Mouse (Mus musculus) urinary bladder, adult 2 months (tissue): ENCODE results near the gene Bri3. TPM values are rescaled to one million over a fixed set of nuclear protein-coding genes. Genes with fewer than 3 reads are reported as not detected.

Experiments
- DNase-seq: peaks from one replicate; pipeline ENCODE4 v3.0.0; 2022; ENCODE audit warnings: low spot score
- polyA plus RNA-seq: library from polyadenylated mRNA; depleted of rRNA; stranded (reverse); fragments of >200 nt; gene quantifications from 2 replicates; pipeline ENCODE4 v1.2.3, GENCODE M21; 2012; rRNA removed

The Bri3 gene
- polyA plus RNA-seq, result 138 and 144 TPM in 2 replicates

DNA sequence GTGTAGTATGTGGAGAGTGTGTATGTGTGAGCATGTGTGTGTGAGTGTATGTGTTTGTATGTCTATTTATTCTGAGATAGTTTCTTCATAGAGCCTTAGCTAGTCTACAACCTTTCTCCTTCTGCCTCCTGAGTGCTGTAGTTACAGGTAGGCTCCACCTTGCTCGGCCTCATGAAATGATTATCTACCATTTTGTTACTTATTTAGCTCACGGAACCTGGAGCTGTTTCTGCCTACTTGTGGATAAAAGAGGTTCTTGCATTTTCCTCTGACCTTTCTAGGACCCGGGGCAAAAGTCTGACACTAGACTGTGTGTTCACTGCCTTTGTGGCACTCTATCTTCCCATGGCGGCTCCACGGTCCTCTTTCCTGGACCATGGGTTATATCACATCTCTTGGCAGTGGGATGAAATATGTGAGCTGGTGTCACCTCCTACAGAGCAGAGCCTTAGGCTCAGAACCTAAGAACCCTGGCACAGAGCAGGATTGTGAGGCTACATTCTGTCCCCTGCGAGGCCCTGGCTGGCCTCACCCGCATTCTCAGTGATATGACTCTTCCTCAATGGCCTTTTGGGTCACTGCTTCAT lies at the start of gene Bri3:
TSS of gene Bri3 (plus strand) at position 537 of the 587 bp plus-strand sequence.
- DNase-seq, result no peak

DNA sequence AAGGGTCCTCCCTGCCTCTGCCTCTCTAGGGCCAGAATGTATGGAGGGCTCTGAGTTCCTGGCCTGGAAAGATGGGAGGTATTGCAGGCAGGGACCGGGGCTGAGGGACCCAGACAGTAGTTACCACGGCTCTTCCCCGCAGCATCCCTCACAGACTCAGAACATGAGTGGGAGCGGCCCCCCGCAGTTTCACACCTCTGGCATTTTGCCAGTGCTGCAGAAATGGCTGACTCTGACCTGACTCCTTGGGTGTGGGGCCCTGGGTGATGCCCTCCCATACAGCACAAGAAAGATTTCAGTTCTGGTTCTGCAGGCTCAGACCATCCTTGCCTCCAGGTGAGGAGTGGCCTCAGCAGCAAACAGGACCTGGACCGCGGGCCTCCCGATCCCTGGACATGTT lies 48.7 kb upstream of the Bri3 start:
- no peak for DNase-seq

DNA sequence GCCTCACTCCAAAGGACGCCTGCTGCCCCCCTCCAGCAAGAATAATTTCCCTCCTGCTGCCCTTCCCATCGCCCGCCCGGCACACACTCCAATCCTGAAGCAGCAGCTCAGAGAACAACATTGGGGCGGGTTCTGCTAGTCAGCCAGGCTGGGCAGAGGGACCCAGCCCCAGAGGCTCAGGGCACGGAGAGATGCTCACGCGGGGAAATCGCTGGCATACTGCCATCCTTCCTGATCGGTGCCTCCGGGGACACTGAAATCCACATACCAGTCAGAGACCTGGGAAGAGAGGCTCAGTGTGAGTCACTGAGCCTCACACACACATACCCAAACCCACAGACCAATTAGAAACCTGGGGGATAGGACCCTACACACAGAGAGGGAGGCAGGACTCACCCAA lies 43.6 kb upstream of the Bri3 start:
- no peak for DNase-seq

- DNase-seq, result no peak
Observed at GRCm38 (mm10) chr5:144202430-144202829, 41.8 kb upstream of the Bri3 start.

DNA sequence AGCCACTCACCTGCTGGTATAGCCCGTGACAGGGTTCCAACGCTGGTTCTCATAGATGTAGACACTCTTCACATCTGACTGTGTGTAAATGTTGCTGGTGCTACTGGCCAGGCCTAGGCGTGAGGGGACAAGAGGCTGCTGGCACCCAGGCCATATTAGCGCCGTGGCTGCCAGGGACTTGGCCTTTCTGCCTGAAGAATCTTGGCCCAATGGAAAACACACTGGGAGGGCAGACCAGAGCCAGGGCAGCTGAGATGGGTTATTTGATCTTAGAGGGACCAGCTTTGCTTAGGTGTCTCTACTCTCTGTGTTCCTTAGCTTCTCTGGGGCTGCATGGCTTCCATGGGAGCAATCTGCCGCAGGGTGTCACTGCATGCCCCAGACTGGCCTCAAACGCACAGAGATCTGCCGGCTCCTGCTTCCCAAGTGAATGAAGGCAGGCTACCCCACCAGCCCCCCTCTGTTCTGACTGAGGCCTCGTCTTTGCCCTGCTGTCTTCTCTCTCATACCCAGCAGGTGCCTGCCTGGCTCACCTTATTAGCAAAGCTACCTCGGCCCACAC lies 40.8 kb upstream of the Bri3 start:
- DNase-seq, result no peak

- DNase-seq, result no peak
Observed at GRCm38 (mm10) chr5:144204303-144204702, 39.9 kb upstream of the Bri3 start.

DNA sequence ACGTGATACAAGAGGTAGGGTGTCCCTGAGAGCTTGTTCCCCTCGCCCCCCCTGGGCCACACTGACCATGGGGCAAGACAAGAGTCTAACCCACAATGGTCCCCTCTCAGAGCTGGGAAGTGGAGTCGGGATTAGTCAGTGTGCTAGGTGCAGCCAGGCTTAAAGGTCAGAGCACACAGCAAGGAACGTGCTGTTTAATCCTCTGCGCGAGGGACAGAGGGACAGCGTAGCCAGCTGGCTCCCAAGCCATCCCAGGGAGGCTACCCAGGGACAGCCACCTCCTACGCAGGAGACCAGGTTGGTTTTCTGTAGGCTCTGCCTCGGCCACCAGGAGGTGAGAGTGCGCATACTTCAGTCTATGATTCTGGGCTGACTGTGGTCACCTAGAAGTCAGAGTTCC lies 39.3 kb upstream of the Bri3 start:
- DNase-seq, result no peak

DNA sequence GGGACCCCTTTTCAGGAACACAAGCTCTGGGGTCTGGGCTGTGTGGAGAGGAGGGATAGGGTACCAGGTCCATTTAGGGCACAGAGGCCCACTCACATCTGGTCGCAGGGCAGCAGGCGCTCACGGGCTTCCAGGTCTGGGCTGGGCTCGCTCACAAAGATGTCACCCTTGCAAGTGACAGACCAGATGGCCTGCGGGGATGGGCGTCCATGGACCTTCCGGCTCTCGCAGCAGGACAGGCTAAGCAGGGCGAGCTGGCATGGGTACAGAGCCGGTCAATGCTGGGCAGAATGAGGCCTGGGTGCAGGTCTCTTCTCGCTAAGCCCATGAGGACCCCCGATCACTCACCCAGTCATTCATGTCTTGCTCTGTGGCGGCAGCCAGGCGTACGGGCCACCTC lies 38.2 kb upstream of the Bri3 start:
- DNase-seq, result no peak

DNA sequence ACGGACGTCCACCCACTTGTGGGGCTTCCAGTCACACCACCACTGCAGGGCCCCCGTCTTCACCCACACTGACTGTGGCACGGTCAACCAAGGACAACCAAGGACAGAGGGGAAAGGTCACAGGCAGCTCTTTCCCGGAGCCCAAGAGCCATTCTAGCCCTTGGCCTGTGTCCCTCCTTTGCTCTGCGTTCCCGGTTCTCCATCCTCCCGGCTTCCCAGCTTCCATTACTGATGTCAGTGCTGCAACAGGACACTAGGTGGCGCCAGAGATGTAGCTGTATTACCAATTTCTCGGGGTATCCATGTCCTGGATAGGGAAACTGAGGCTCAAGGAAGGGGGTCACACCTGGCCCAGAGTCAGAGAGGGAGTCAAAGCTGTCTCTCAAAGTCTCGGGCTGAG lies 36.8 kb upstream of the Bri3 start:
- no peak for DNase-seq

- no peak for DNase-seq
Observed at GRCm38 (mm10) chr5:144214453-144214852, 29.8 kb upstream of the Bri3 start.

DNA sequence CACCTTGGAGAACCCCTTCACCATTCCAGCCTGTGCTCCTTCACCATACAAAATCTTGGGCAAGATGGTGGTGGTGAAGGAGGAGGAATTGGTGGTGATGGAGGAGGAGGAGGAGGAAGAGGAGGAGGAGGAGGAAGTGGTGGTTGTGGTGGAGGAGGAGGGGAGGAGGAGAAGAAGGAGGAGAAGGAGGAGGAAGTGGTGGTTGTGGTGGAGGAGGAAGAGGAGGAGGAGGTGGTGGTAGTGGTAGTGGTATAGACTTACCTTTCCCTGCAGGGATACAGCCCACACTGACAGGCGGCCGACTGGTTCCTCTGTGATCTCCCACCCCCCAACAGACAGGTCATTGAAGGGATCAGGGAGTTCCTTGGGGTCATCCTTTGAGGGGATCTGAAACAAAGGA lies 28.2 kb upstream of the Bri3 start:
- no peak for DNase-seq

DNA sequence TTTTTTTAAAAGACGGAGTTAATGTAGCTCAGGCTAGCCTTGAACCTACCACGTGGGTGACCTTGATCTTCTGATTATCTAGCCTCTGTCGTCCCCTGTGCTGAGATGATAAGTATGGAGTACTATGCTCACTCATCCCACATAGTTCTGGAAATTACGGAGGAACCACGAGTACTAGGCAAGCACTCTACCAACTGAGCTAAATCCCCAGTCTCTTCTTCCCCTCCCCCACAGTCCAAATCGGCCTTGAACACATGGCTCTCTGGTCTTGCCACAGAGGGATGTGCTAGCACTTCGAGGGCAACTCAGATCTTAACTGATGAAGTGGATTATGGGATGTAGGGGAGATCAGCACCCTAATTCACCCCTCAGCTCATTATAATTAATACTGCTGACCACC lies 26.2 kb upstream of the Bri3 start:
- no peak for DNase-seq

DNA sequence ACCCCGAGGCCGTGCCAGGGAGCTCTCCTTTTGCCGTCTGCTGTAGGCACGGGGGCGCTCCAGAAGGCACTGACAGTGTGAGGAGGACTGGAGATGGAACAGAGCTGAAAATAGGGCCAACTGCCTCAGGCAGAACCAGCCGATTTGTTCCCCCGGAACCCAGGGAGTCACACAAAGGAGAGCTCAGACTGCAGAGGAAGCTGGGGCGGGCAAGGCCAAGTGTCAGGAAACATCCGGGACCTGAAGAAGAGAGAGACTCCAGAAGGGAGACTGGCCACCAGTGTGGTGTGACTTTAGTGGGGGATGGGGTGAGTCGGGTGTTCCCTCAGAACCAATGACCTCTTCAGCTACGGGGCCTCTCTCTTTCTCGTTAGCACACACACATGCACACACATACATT lies 24.9 kb upstream of the Bri3 start:
- no peak for DNase-seq

- DNase-seq, result no peak
Observed at GRCm38 (mm10) chr5:144219936-144220335, 24.3 kb upstream of the Bri3 start.

DNA sequence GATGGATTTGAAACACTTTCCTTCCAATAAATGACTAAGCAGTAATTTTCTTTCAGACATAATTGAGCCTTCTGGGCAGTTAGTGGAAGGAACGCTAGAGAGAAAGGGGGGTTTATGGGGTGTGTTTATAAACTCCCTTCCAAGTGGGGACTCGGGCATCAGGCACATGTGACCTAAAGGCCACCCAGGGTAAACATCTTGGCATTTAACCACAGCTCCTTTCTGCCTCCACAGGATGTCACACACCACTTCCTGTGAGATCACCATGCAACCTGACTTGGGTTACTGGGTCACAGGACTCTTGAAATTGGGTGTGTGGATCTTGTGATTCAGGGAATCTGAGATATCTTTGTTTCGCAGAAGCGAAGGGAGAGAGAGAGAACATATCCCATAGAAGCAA lies 22.9 kb upstream of the Bri3 start:
- DNase-seq, result no peak

DNA sequence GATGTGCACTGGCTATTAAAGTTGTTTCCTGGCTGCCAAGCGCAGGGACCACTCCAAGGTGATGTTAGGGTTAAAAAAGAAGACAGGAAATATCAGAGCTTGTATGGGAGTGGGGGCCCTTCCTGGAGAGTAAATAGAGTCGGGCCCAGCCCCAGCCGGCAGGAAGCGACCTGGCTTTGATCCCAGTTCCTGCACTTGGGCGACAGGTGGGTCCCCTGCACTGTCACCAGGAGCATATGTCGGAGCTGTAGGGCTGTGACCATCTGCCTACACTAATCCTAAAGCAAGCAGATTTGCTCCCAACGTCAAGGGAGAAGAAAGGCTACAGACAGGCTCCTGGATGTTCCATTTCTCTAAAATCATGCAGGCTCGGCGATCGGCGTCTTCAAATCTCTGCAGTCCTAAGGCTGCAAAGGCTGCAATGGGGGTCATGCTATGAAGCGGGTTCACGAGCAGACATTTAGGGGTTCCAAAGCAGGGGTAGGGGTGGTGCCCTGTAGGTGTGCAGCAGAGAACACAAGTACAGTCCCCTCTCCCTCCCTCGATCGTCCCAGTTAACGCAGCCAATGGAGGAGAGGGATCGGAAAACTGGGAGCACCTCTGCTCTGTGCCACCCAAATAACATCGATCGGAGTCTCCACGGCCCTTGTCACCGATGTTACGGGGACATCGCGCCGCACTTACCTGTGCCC lies 21.3 kb upstream of the Bri3 start:
- DNase-seq, result no peak

DNA sequence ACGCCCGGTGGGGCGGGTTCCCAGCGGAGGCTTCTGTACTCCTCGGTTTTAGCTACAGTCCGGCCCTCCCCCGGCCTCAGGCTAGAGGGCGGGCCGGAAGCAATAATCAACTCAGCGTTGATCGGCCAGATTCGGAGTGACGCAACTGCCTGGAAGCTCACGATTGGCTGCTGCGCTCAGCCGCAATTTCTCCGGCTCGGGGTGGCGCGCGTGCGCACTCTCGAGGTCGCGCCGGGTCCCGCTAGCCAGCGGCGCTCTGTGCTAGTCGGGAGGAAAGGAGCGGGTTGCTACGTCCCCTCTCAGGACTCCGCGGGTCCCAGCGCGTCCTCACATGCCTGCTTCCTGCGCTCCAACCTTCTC lies 20.8 kb upstream of the Bri3 start, which contains the start of gene Tecpr1:
TSS of gene Tecpr1 (minus strand) at position 113 of the 360 bp plus-strand sequence.
- peak; percentile 87 for DNase-seq

DNA sequence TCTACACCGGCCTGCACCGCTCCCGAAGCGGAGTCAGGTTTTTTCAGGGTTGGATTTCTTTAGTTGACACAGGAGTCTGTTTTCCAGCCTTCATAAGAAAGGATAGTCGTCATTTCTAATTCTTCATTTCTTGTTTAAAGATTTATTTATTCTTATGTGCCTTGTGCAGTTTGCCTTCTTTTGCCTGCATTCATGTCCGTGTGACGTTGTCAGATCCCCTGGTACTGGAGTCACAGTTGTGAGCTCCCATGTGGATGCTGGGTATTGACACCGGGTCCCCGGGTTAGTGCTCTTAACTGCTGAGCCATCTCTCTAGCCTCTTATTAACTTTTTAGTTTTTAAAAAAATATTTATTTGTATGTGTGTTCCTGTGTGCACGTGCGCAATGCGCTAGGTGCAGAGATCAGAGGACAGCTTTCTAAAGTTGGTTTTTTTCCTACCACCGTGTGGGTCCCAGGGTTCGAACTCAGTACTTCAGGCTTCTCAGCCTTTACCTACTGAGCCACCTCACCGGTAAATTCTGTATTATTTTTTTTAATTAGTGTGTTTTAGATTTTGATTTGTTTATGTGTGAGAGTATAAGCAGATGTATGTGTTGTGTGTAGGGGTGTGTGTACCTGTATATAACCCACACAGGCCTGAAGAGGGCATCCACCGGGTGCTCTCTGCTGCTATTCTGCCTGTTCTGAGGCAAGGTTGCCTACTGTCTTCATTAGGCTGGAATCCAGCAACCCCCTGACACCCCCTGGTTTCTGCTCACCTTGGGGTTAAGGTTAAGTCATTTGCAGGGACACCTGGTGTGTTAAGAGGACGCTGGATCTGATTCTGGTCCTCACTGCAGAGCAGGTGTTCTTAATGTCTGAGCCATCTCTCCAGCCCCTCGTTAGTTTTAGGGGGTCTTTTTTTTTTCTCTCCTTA lies 20.1 kb upstream of the Bri3 start:
- no peak for DNase-seq

DNA sequence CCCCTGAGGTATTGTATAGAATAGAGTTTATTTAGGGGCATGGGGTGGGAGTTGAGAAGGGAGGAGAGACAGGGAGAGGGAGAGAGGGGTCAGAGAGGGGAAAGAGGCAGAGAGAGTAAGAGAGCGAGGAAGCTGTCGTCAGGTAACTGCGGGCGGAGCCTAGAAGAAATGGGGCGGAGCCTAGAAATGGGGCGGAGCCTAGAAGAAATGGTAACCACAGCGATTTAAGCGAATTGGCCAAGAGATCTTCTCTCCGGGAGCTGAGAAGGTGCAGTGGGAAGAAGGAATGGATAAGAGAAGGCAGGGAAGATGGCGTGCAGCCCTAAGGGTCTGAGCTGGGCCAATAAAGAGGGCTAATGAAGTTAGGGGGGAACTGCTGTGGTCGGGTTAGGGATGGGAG lies 18.0 kb upstream of the Bri3 start:
- no peak for DNase-seq

GRCm38 (mm10) chr5:144230216-144230615 lies 14.0 kb upstream of the Bri3 start:
- DNase-seq, result no peak

GRCm38 (mm10) chr5:144231410-144231809 lies 12.8 kb upstream of the Bri3 start:
- no peak for DNase-seq

DNA sequence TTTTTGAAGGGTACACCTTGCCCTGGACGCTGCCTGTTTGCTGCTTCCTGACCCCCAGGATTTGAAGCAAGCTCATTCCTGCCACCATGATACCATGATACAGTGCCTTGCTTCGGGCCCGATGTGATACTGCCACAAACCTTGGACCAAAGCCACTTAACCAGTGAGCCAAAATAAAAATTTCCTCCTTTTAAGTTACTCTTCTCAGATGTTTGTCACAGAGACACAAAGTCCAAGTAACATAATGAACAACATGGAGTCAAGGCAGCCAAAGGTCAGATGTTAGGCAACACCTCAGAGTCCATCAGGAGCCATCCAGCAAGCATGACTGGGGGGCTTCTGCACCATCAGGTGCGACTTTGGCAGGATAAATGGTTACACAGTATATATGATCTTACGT lies 11.7 kb upstream of the Bri3 start:
- no peak for DNase-seq

- no peak for DNase-seq
Observed at GRCm38 (mm10) chr5:144234222-144234621, 10.0 kb upstream of the Bri3 start.
